Mouse (Mus musculus) common myeloid progenitor, adult 5-6 weeks (primary cell): Measurements from ENCODE around the gene Gm2974. TPM values are rescaled to one million over a fixed set of nuclear protein-coding genes. Genes with fewer than 3 reads are reported as not detected.
"Not testable (repeated sequence)": the region's sequence is repeated elsewhere in the genome, so short reads cannot be mapped to it uniquely, and the experiment has no call there.

Experiments used
- ATAC-seq: replicated peaks from 2 replicates; pipeline ENCODE4 v1.8.0; 2016; ENCODE audit warnings: low read depth, mild to moderate bottlenecking, moderate TSS enrichment, inconsistent platforms; ENCODE audit not compliant: poor library complexity, severe bottlenecking
- total RNA-seq: library from RNA; stranded (forward); fragments of 200-1000, 187-1606 nt; gene quantifications from 2 replicates; pipeline ENCODE4 v1.2.3, GENCODE M21; 2017

Gene Gm2974
- total RNA-seq: not detected in 2 replicates

DNA sequence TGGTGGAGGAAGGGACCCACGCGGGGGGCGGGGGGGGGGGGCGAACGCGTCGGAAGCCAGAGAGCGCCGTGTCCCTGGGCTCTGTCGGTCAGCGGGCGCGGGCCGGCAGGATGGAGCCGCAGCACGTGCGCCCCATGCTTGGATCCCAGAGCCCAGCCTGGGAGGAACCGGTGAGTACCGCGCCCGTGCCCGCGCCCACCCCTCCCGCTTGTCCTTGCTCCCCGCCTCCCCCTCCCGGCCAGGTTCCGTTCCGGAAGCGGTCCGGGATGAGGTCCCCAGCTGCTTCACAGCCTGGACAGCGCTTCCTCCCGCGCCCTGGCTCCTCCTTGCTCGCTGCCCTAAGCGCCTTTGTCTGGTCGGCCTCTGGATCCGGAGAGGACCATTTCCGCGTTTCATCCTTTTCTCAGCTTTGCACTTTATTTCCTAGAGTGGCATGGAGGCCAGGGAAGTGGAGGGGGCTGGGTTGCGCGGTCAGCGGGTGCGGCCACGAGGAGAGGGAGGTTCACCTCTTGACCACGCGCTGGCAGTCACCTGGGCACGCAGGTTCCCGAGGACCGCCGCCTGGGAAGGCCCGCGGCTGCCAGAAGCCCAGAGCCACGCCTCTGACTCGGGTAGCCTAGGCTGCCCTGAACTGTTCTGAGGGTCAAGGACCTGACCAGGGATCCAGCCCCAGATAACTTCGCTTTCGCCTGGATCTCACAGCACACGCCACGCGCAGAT lies at the start of gene Gm2974:
Gene Gm2974 (plus strand): TSS at position 86 of the 720 bp plus-strand sequence.
- not testable (repeated sequence) for ATAC-seq

- ATAC-seq: not testable (repeated sequence)
These were observed 40.7 kb upstream of the Gm2974 start for GRCm38 (mm10) chr14:4141646-4142045.

DNA sequence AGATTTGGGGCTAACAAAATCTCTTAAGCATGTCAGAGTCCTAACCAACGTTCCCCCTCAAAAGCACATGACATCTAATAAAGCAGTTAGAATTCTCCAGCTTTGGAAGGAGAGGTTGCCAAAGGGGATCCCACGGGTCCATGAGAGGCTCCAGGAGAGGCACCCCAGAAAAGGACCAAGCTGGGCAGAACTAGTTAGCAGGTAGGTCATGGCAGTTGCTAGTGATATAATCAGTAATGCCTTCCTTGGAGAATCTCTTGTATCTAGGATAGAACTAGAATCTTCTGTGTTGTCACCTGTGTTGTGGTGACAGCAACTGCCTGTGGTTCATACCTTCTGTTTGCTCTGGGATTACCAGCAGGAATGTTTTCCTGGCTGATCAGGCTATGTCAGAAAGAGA lies 17.6 kb upstream of the Gm2974 start, which contains the start of gene Gm3127:
Gene Gm3127 (plus strand): TSS at position 301 of the 400 bp plus-strand sequence.
- not testable (repeated sequence) for ATAC-seq

DNA sequence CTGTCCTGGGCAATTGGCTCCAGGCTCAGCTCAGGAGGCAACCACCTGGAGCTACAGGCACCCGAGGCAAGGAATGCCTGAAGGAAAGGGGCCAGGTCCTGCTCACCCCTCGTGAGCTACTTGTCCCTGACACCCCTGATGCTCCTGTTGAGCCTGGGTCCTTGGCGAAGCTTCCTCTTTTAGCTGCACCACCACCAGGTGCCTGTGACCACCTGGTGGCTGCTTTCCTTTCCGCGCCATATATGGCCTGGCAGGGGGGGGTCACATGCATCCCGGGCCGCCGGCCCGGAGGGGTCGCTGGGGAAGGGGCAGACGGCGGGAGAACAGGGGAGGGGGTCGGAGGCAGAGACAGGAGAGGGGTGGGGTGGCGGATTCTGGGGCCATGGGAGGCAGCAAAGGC lies 346 bp upstream of the Gm2974 start:
- not testable (repeated sequence) for ATAC-seq

GRCm38 (mm10) chr14:4183375-4183774 lies 999 bp downstream of the Gm2974 start:
- not testable (repeated sequence) for ATAC-seq

GRCm38 (mm10) chr14:4249331-4249730 lies 67.0 kb downstream of the Gm2974 start, which contains the start of gene Gm3138:
Gene Gm3138 (plus strand): TSS chr14:4249631.
- not testable (repeated sequence) for ATAC-seq

Other genes with a start within 250 kb of the Gm2974 start
- gene Gm3095, start 219.0 kb upstream of the Gm2974 start, total RNA-seq: not detected in 2 replicates
- gene Gm3099, start 184.2 kb upstream of the Gm2974 start, total RNA-seq: not detected in 2 replicates
- gene Gm5796, start 158.6 kb upstream of the Gm2974 start, total RNA-seq: not detected in 2 replicates
- not detected in 2 replicates for gene Gm3115, start 98.5 kb upstream of the Gm2974 start, total RNA-seq
- not detected in 2 replicates for gene Gm8108, start 72.0 kb upstream of the Gm2974 start, total RNA-seq
- gene Gm3127, start 17.5 kb upstream of the Gm2974 start, total RNA-seq: not detected in 2 replicates
- not detected in 2 replicates for gene Gm3138, start 67.1 kb downstream of the Gm2974 start, total RNA-seq
- gene Gm3149, start 134.7 kb downstream of the Gm2974 start, total RNA-seq: not detected in 2 replicates
- gene 2610042L04Rik, start 152.2 kb downstream of the Gm2974 start, total RNA-seq: not detected in 2 replicates
- not detected in 2 replicates for gene Gm3159, start 214.9 kb downstream of the Gm2974 start, total RNA-seq
- gene Gm3164, start 232.9 kb downstream of the Gm2974 start, total RNA-seq: not detected in 2 replicates
- not detected in 2 replicates for gene Gm3173, start 248.4 kb downstream of the Gm2974 start, total RNA-seq